Mouse (Mus musculus) brain, adult 10 weeks (tissue): Measurements from ENCODE around the gene Dus1l. TPM values are rescaled to one million over a fixed set of nuclear protein-coding genes. Genes with fewer than 3 reads are reported as not detected.

Experiments used
- polyA plus RNA-seq: library from polyadenylated mRNA; stranded (reverse); fragments of 350-450 nt; fragmentation: Illumina TruSeq; extraction: RNeasy Lipid Tissue Mini Kit (QIAGEN cat#74804); gene quantifications from one replicate; pipeline ENCODE4 v1.2.3, GENCODE M21; 2015; ENCODE audit warnings: low read depth, low replicate concordance

The Dus1l gene
- polyA plus RNA-seq = 41.4 TPM

DNA sequence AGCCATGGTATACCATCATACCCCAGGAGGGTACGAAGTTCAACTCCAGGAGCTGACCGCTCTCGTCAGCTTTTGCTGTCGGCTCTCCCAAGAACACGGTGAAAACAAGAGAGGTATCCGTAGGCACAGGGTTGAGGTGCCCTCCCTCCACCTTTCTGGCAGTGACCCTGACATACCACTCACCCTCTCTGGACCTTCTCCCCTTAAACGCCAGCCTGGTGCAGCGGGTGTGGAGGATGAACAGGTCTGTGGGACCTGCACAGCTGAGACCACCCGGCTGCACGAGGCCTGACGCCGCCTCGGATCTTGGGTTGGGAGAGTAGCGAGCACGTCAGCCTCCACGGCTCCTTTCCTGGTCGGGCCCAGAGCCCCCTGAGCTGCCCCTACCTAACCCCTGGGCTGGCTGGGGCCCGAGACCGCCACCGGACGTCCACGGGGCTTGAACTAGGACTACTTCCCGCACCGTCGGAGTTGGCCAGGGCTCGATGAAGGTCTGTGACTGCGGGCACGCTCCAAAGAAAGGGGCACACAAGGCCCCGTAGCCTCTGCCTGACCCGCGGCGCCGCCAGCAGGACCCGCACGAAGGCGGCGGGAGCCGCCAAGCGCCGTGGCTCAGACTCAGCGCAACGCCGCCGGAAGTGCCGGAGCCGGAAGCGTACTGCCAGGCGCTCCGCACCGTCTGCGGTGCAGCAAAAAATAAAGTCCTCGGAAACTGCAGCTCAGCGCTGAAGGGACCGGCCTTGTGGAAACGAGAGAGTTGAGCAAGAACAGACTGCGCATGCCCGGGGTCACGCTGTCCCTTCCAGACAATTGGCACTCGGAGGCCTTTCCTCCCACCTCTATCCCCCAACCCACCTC lies at the start of gene Dus1l:
Gene Dus1l (minus strand): TSS at position 648 of the 858 bp plus-strand sequence.

GRCm38 (mm10) chr11:120823956-120824786 lies 28.0 kb upstream of the Dus1l start, which contains the start of gene Fasn:
Gene Fasn, minus strand, starts transcription at chr11:120824547.

GRCm38 (mm10) chr11:120784064-120784791 lies 12.0 kb downstream of the Dus1l start, which contains the start of the genes Rfng and Gps1:
Gene Rfng, minus strand, starts transcription at chr11:120784207.
Gene Gps1, plus strand, starts transcription at chr11:120784272.

GRCm38 (mm10) chr11:120762672-120763041 lies 33.5 kb downstream of the Dus1l start, which contains the start of gene Hmga1b:
Gene Hmga1b, plus strand, starts transcription at chr11:120762794.

Other genes with a start within 250 kb of the Dus1l start
- gene Mcrip1, start 246.7 kb downstream of the Dus1l start, polyA plus RNA-seq = 153 TPM
- gene Ppp1r27, start 245.3 kb downstream of the Dus1l start, polyA plus RNA-seq = not detected
- 124 TPM for gene P4hb, start 223.2 kb downstream of the Dus1l start, polyA plus RNA-seq
- 289 TPM for gene Arhgdia, start 214.8 kb downstream of the Dus1l start, polyA plus RNA-seq
- 25.6 TPM for gene Alyref, start 198.0 kb downstream of the Dus1l start, polyA plus RNA-seq
- 98.4 TPM for gene Anapc11, start 198.0 kb downstream of the Dus1l start, polyA plus RNA-seq
- not detected for gene Npb, start 187.9 kb downstream of the Dus1l start, polyA plus RNA-seq
- gene Pcyt2, start 178.5 kb downstream of the Dus1l start, polyA plus RNA-seq = 141 TPM
- 53.0 TPM for gene Sirt7, start 171.2 kb downstream of the Dus1l start, polyA plus RNA-seq
- 55.3 TPM for gene Mafg, start 162.8 kb downstream of the Dus1l start, polyA plus RNA-seq
- gene Pycr1, start 152.6 kb downstream of the Dus1l start, polyA plus RNA-seq = 4.5 TPM
- gene Myadml2, start 148.2 kb downstream of the Dus1l start, polyA plus RNA-seq = 7.1 TPM
- gene Notum, start 135.2 kb downstream of the Dus1l start, polyA plus RNA-seq = 3.2 TPM
- gene Aspscr1, start 123.4 kb downstream of the Dus1l start, polyA plus RNA-seq = 41.6 TPM
- gene Cenpx, start 82.7 kb downstream of the Dus1l start, polyA plus RNA-seq = 31.9 TPM
- gene Lrrc45, start 82.5 kb downstream of the Dus1l start, polyA plus RNA-seq = 51.5 TPM
- gene Rac3, start 74.9 kb downstream of the Dus1l start, polyA plus RNA-seq = 64.3 TPM
- gene Dcxr, start 69.1 kb downstream of the Dus1l start, polyA plus RNA-seq = 17.3 TPM
- gene Cbr2, start 64.3 kb downstream of the Dus1l start, polyA plus RNA-seq = 1.8 TPM
- 97.6 TPM for gene Hmga1b, start 33.6 kb downstream of the Dus1l start, polyA plus RNA-seq
- 64.7 TPM for gene Rfng, start 12.2 kb downstream of the Dus1l start, polyA plus RNA-seq
- 181 TPM for gene Gps1, start 12.1 kb downstream of the Dus1l start, polyA plus RNA-seq
- 128 TPM for gene Fasn, start 28.1 kb upstream of the Dus1l start, polyA plus RNA-seq
- gene Ccdc57, start 136.5 kb upstream of the Dus1l start, polyA plus RNA-seq = 7.2 TPM
- 3.1 TPM for gene Slc16a3, start 152.1 kb upstream of the Dus1l start, polyA plus RNA-seq
- gene Csnk1d, start 194.9 kb upstream of the Dus1l start, polyA plus RNA-seq = 86.1 TPM
- gene Cd7, start 243.0 kb upstream of the Dus1l start, polyA plus RNA-seq = 3.4 TPM